7 mouse cellular contexts compared by ENCODE assay signal in the genomic region with DNA sequence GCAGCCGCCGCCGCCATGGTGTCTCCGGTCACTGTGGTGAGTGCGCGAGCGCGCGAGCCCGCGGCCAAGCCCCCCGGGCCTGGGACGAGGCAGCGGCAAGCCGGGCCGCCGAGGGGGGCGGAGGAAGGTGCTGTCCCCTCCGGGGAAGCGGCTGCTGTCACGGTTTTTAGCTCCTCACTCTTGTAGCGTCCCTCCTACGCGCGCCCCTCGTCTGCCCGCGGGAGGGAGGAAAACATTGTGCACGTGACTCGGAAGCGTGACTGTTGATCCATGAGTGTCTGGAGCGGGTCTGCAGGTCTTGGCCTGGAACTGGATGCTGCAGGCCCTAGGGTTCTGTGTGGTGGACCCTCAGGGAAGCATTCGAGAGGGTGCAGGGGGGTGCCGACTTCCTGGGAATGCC. TPM values are rescaled to one million over a fixed set of nuclear protein-coding genes. Genes with fewer than 3 reads are reported as not detected.
DNase-seq lines count a peak whose midpoint lies in the region; ATAC-seq and TF ChIP-seq lines count a peak whose summit lies in the region.

No protein-coding gene starts in this region.

- peaks cover 18 to 32% of the 10 kb centered on the region in 2 experiments for H3K4me1 ChIP-seq in CH12.LX (ENCODE audit: control insufficient read depth in 1 of 2, insufficient read depth in 2 of 2)
- H3K4me1 ChIP-seq in embryonic facial prominence, embryonic 12.5 days: peaks cover 15% of the 10 kb centered on the region
- peaks cover 34% of the 10 kb centered on the region for H3K4me1 ChIP-seq in heart, postnatal 0 days (ENCODE audit: control insufficient read depth, insufficient read depth)
- H3K4me1 ChIP-seq in lung, embryonic 15.5 days: peaks cover 41% of the 10 kb centered on the region

- in situ Hi-C loops in CH12.LX (cut with MboI; ENCODE audit: low pct_ligation_motif_present, low pct_unique_long_range_greater_than_20kb, low sequenced_read_pairs): no loop called here

- H3K79me2 ChIP-seq in CH12.LX (replicated peaks; ENCODE audit: control insufficient read depth, extremely low read depth, insufficient read depth, poor library complexity, severe bottlenecking): no peaks in the 10 kb centered on the region

- no peak for TF ChIP-seq CTCF in CH12.LX (conservative IDR thresholded peaks at IDR 0.05 in 1 of 2, IDR thresholded peaks at IDR 0.05 in 1 of 2; ENCODE audit: low read depth in 2 of 2, low read length in 2 of 2)
- no peak for TF ChIP-seq CTCF in heart, postnatal 0 days (IDR thresholded peaks at IDR 0.05; ENCODE audit: low read depth)
- TF ChIP-seq CTCF in layer of hippocampus, adult 2 months (conservative IDR thresholded peaks at IDR 0.05): no peak

- no peak for TF ChIP-seq RAD21 in CH12.LX (IDR thresholded peaks at IDR 0.05; ENCODE audit: low read depth, low read length)

- H3K27ac ChIP-seq in CH12.LX (ENCODE audit: insufficient read depth, low read depth): no peak overlapping the region
- H3K27ac ChIP-seq in embryonic facial prominence, embryonic 12.5 days: peak overlapping the region; percentile 94
- H3K27ac ChIP-seq in heart, postnatal 0 days (ENCODE audit: low read depth): peak overlapping the region; percentile 82
- H3K27ac ChIP-seq in layer of hippocampus, adult 2 months: peak overlapping the region; percentile 98
- peak overlapping the region; percentile 93 for H3K27ac ChIP-seq in lung, embryonic 15.5 days

- DNase-seq in 416B (ENCODE audit: low read depth) (peak; percentile 53), CH12.LX (ENCODE audit: extremely low read depth) (peak; percentile 45)
- DNase-seq in heart, postnatal 0 days (ENCODE audit: low spot score): no peak
- DNase-seq in layer of hippocampus, adult 2 months (ENCODE audit: low spot score in 2 of 2): peak; percentile 56 to 60
- peak; percentile 68 for DNase-seq in right cerebral cortex, postnatal 25 days

- peak; percentile 70 for ATAC-seq in embryonic facial prominence, embryonic 12.5 days (ENCODE audit: insufficient number of reproducible peaks, insufficient read depth, low FRiP score, low TSS enrichment)
- peak; percentile 57 for ATAC-seq in heart, postnatal 0 days (ENCODE audit: insufficient read depth, low read depth)
- peak; percentile 32; the same call in 1 of the 2 replicates for ATAC-seq in lung, embryonic 15.5 days (ENCODE audit: borderline replicate concordance, extremely low read depth, low FRiP score, low TSS enrichment)

- peak overlapping the region; percentile 82 for H3K4me2 ChIP-seq in CH12.LX (ENCODE audit: insufficient read depth, low read depth, poor library complexity, severe bottlenecking)
- peak overlapping the region; percentile 80 for H3K4me2 ChIP-seq in embryonic facial prominence, embryonic 12.5 days (replicated peaks)
- peak overlapping the region; percentile 70 for H3K4me2 ChIP-seq in heart, postnatal 0 days (ENCODE audit: low read depth, low read length)
- H3K4me2 ChIP-seq in lung, embryonic 15.5 days: peak overlapping the region; percentile 76

- no peaks in the 10 kb centered on the region for H3K9me3 ChIP-seq in CH12.LX (replicated peaks; ENCODE audit: low read length)
- no peaks in the 10 kb centered on the region for H3K9me3 ChIP-seq in embryonic facial prominence, embryonic 12.5 days
- no peaks in the 10 kb centered on the region for H3K9me3 ChIP-seq in heart, postnatal 0 days (replicated peaks; ENCODE audit: control insufficient read depth, low read length)
- no peaks in the 10 kb centered on the region for H3K9me3 ChIP-seq in lung, embryonic 15.5 days

- dilution Hi-C loops in CH12.LX (cut with MboI; ENCODE audit: extremely low pct_ligation_motif_present, extremely low pct_unique_long_range_greater_than_20kb, low sequenced_read_pairs): no loop called here

- peak overlapping the region; percentile 51 to 74 (median 59) for H3K4me3 ChIP-seq in CH12.LX (replicated peaks in 1 of 3; ENCODE audit: low read depth in 2 of 3, low read length in 2 of 3, poor library complexity in 1 of 3)
- H3K4me3 ChIP-seq in embryonic facial prominence, embryonic 12.5 days: peak overlapping the region; percentile 81
- peak overlapping the region; percentile 59 for H3K4me3 ChIP-seq in heart, postnatal 0 days (ENCODE audit: low read depth, low read length)
- H3K4me3 ChIP-seq in layer of hippocampus, adult 2 months: peak overlapping the region; percentile 98
- peak overlapping the region; percentile 67 for H3K4me3 ChIP-seq in lung, embryonic 15.5 days

- H3K9ac ChIP-seq in CH12.LX (ENCODE audit: insufficient read depth, low read depth): peak overlapping the region; percentile 15; the same call in 1 of the 2 replicates
- peak overlapping the region; percentile 82 for H3K9ac ChIP-seq in embryonic facial prominence, embryonic 12.5 days
- H3K9ac ChIP-seq in heart, postnatal 0 days (replicated peaks; ENCODE audit: low read depth, low read length): peak overlapping the region; percentile 63
- peak overlapping the region; percentile 61 for H3K9ac ChIP-seq in lung, embryonic 15.5 days

- H3K36me3 ChIP-seq in CH12.LX (replicated peaks in 1 of 2; ENCODE audit: control insufficient read depth in 1 of 2, insufficient read depth in 1 of 2, low read length in 1 of 2): peaks cover 0 to 8% of the 10 kb centered on the region in 2 experiments
- peaks cover 6% of the 10 kb centered on the region; the same call in 1 of the 2 replicates for H3K36me3 ChIP-seq in embryonic facial prominence, embryonic 12.5 days
- 0 out of 2 replicates have a peak, but pooled peaks cover 3% of the 10 kb centered on the region for H3K36me3 ChIP-seq in heart, postnatal 0 days (replicated peaks; ENCODE audit: control insufficient read depth, insufficient read depth, low read length)
- H3K36me3 ChIP-seq in lung, embryonic 15.5 days: peaks cover 8% of the 10 kb centered on the region; the same call in 1 of the 2 replicates

- H3K27me3 ChIP-seq in CH12.LX (replicated peaks): peaks cover 25% of the 10 kb centered on the region
- H3K27me3 ChIP-seq in embryonic facial prominence, embryonic 12.5 days: no peaks in the 10 kb centered on the region
- no peaks in the 10 kb centered on the region for H3K27me3 ChIP-seq in heart, postnatal 0 days (ENCODE audit: control insufficient read depth, insufficient read depth, low read length)
- no peaks in the 10 kb centered on the region for H3K27me3 ChIP-seq in lung, embryonic 15.5 days

- TF ChIP-seq EP300 in CH12.LX (IDR thresholded peaks at IDR 0.05; ENCODE audit: low read length): no peak
- no peak for TF ChIP-seq EP300 in heart, postnatal 0 days (IDR thresholded peaks at IDR 0.05; ENCODE audit: low read depth)

- TF ChIP-seq POLR2A in CH12.LX (IDR thresholded peaks at IDR 0.05; ENCODE audit: low read depth, low read length): no peak

- WGBS in embryonic facial prominence, embryonic 12.5 days: 0% methylated on average over 34 of the region's 34 CpGs
- 1% methylated on average over 25 of the region's 34 CpGs for WGBS in heart, postnatal 0 days
- WGBS in lung, embryonic 15.5 days: 0% methylated on average over 33 of the region's 34 CpGs

TF ChIP-seq in CH12.LX, 34 proteins besides CTCF, POLR2A, EP300 and RAD21 (continues in another document):
- TF ChIP-seq UBTF (IDR thresholded peaks at IDR 0.05; ENCODE audit: low read depth, low read length) (no peak), USF2 (conservative IDR thresholded peaks at IDR 0.05; ENCODE audit: low read depth, low read length) (peak; percentile 29), TBP (conservative IDR thresholded peaks at IDR 0.05; ENCODE audit: low read depth, low read length) (no peak), NRF1 (IDR thresholded peaks at IDR 0.05; ENCODE audit: low read depth, low read length) (no peak), ZC3H11A (IDR thresholded peaks at IDR 0.05; ENCODE audit: low read depth, low read length) (no peak), JUND (conservative IDR thresholded peaks at IDR 0.05; ENCODE audit: low read depth, low read length) (no peak), ELF1 (IDR thresholded peaks at IDR 0.05; ENCODE audit: low read depth, low read length) (no peak), MAX (IDR thresholded peaks at IDR 0.05; ENCODE audit: low read length) (peak; percentile 47; the same call in 1 of the 2 replicates), BHLHE40 (IDR thresholded peaks at IDR 0.05; ENCODE audit: low read depth, low read length) (peak; percentile 94), ZNF384 (IDR thresholded peaks at IDR 0.05; ENCODE audit: low read depth, low read length) (no peak), ETS1 (conservative IDR thresholded peaks at IDR 0.05; ENCODE audit: low read depth, low read length) (no peak), MXI1 (IDR thresholded peaks at IDR 0.05; ENCODE audit: low read depth, low read length) (peak; percentile 73), GABPA (IDR thresholded peaks at IDR 0.05; ENCODE audit: insufficient replicate concordance, low read depth, low read length) (no peak), POLR2AphosphoS2 (IDR thresholded peaks at IDR 0.05; ENCODE audit: low read depth, low read length) (no peak), MAZ (IDR thresholded peaks at IDR 0.05; ENCODE audit: low read depth, low read length) (no peak), MAFK (IDR thresholded peaks at IDR 0.05; ENCODE audit: insufficient replicate concordance, low read length) (no peak), TCF12 (IDR thresholded peaks at IDR 0.05; ENCODE audit: low read depth, low read length) (no peak), USF1 (IDR thresholded peaks at IDR 0.05; ENCODE audit: low read depth, low read length) (peak; percentile 64)

RNA-seq across cellular contexts. Expression of gene Tmem86a, which starts 0.4 kb away (rescaled TPM):
- total RNA-seq in CH12.LX (2012; rRNA removed) (0.29 and 0.30 TPM in 2 replicates), CH12.LX (2014; rRNA removed) (0.61 and 0.82 TPM in 2 replicates)
- 1.5 and 2.0 TPM in 2 replicates for polyA plus RNA-seq in CH12.LX (2012; ENCODE audit: insufficient read length, low read depth)
- 21.3 and 23.2 TPM in 2 replicates for polyA plus RNA-seq in embryonic facial prominence, embryonic 12.5 days (2016; fragmentation: Nextera tagmentation; extraction: Ambion mirVana)
- 12.8 and 18.5 TPM in 2 replicates for total RNA-seq in heart, postnatal 0 days (2014; rRNA removed; ENCODE audit: low replicate concordance)
- polyA plus RNA-seq in heart, postnatal 0 days (2015; fragmentation: Nextera tagmentation; extraction: Ambion mirVana): 32.0 and 32.3 TPM in 2 replicates
- total RNA-seq in layer of hippocampus, adult 2 months (2021): 10 to 100 TPM in 1 of 2 experiments, 1 to 10 TPM in 1; 9.8 to 14.0 TPM
- polyA plus RNA-seq in lung, embryonic 15.5 days (2015; fragmentation: Nextera tagmentation; extraction: Ambion mirVana): 44.9 and 45.5 TPM in 2 replicates

RNA-seq across cellular contexts. Expression of gene Spty2d1, which starts 42.6 kb away (rescaled TPM):
- total RNA-seq in CH12.LX (2012; rRNA removed) (10.5 and 14.3 TPM in 2 replicates), CH12.LX (2014; rRNA removed) (22.9 and 24.6 TPM in 2 replicates)
- polyA plus RNA-seq in CH12.LX (2012; ENCODE audit: insufficient read length, low read depth): 29.9 and 32.6 TPM in 2 replicates
- polyA plus RNA-seq in embryonic facial prominence, embryonic 12.5 days (2016; fragmentation: Nextera tagmentation; extraction: Ambion mirVana): 16.6 and 18.1 TPM in 2 replicates
- 8.7 and 9.4 TPM in 2 replicates for total RNA-seq in heart, postnatal 0 days (2014; rRNA removed; ENCODE audit: low replicate concordance)
- 7.7 and 7.8 TPM in 2 replicates for polyA plus RNA-seq in heart, postnatal 0 days (2015; fragmentation: Nextera tagmentation; extraction: Ambion mirVana)
- 10 to 100 TPM; 15.4 to 16.0 TPM for total RNA-seq in layer of hippocampus, adult 2 months (2021)
- 22.8 and 23.3 TPM in 2 replicates for polyA plus RNA-seq in lung, embryonic 15.5 days (2015; fragmentation: Nextera tagmentation; extraction: Ambion mirVana)

Comparison
In these comparisons a context has a peak if more than half of its experiments do, and no peak if none do; other contexts are left out.
1. H3K9ac ChIP-seq: peak in every context shown above with its lines; median percentile 82 in embryonic facial prominence, embryonic 12.5 days; 63 in heart, postnatal 0 days; 61 in lung, embryonic 15.5 days; 15 in CH12.LX.